Mouse (Mus musculus): ENCODE data around the gene Tktl1. TPM values are rescaled to one million over a fixed set of nuclear protein-coding genes. Genes with fewer than 3 reads are reported as not detected.

The Tktl1 gene
- polyA plus RNA-seq, 1 experiment from 2014 or later, result not detected

DNA sequence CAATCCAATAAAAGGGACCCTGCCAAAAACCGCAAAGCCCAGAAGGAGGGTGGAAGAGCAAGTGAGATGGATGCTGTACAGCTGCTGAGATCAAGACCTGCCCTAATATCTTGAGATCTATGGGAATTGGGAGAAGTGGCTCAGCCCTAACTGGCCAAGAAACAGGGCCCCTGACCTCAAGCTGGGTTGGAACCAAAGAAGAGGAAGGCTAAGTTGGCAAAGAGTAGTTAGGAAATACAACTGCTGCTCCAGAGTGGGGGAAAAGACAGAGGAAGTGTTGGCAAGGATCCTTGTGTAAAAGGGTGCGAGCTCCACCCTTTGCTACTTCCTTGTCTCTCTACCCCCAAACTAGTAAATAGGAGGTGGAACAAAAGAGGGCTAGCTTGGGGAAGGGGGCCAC, 66.3 kb downstream of the Tktl1 start:
- ATAC-seq, result no peak
- Histone ChIP-seq H3K36me3 (ENCODE audit: control insufficient read depth, insufficient read depth, low read length) (peaks cover 20% of the 10 kb centered on the region), H3K4me1 (ENCODE audit: control insufficient read depth, insufficient read depth, low read depth, low read length) (peaks cover 11% of the 10 kb centered on the region), H3K27me3 (replicated peaks; ENCODE audit: control insufficient read depth, insufficient read depth, low read length) (no peaks in the 10 kb centered on the region), H3K9ac (ENCODE audit: low read depth, low read length) (no peak overlapping the region), H3K9me3 (ENCODE audit: control insufficient read depth, low read length) (no peaks in the 10 kb centered on the region), H3K4me2 (ENCODE audit: low read length) (peak overlapping the region; percentile 49), H3K27ac (ENCODE audit: low read depth, low read length) (no peak overlapping the region), H3K4me3 (ENCODE audit: low read length) (peak overlapping the region; percentile 58; the same call in 1 of the 2 replicates)
- WGBS, result 76% methylated on average over 2 of the region's 2 CpGs

DNA sequence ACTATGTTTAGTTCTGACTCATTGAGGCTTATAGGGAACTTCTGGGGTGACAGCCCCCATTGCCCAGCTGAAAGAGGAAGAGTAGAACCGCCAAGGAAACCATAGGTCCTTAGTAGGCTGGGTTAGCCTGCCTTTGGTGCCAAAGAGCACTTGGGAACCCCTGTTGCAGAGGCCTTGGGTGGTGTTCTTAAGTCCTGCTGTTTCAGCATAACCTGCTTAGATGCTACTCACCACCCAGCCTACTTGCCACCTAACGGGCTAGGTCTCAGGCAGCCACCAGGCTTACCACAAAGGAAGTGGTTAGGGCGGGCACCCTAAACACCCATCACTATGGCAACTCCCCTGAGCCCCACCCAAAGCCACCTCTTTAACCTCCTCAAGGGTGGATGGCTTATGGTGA, 66.7 kb downstream of the Tktl1 start:
- no peak overlapping the region for H3K27ac ChIP-seq (ENCODE audit: low read depth, low read length)
- ATAC-seq, result no peak
- 70% methylated on average over 3 of the region's 3 CpGs for WGBS

DNA sequence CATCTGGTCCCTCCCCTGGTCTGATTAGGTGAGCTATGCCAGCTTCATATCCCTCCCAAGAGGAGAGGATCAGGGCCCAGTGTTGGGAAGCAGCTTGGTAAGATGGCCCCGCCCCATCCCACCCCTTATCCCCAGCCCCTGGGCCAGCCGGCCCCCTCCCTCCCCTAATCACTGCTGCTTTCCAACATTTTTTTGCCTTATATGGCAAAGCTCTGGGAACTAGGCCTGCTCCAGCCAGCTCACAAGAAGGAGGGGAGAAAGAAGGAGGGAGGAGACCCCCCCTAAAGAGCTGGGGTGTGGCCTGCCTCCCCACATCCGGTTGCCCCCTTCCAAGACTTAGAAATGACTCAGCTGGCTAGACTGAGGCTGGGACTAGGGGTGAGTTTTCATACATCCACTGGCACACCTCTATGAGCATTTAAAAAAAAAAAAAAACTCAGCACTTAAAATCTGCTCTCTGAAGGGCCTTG, 67.6 kb downstream of the Tktl1 start:
- Histone ChIP-seq H3K9me3 (ENCODE audit: control insufficient read depth, low read length) (no peaks in the 10 kb centered on the region), H3K4me1 (ENCODE audit: control insufficient read depth, insufficient read depth, low read depth, low read length) (peaks cover 11% of the 10 kb centered on the region), H3K4me2 (ENCODE audit: low read length) (peak overlapping the region; percentile 49), H3K36me3 (ENCODE audit: control insufficient read depth, insufficient read depth, low read length) (peaks cover 16% of the 10 kb centered on the region), H3K4me3 (ENCODE audit: low read length) (peak overlapping the region; percentile 58), H3K9ac (ENCODE audit: low read depth, low read length) (peak overlapping the region; percentile 74; the same call in 1 of the 2 replicates), H3K27ac (ENCODE audit: low read depth, low read length) (peak overlapping the region; percentile 40; the same call in 1 of the 2 replicates), H3K27me3 (replicated peaks; ENCODE audit: control insufficient read depth, insufficient read depth, low read length) (no peaks in the 10 kb centered on the region)
- WGBS, result 38% methylated on average over 3 of the region's 3 CpGs
- peak; percentile 50 for ATAC-seq

More for the DNA sequence above, 66.7 kb downstream of the Tktl1 start:
- H3K9me3 ChIP-seq (ENCODE audit: control insufficient read depth, low read length), result no peaks in the 10 kb centered on the region
- H3K4me1 ChIP-seq (ENCODE audit: control insufficient read depth, insufficient read depth, low read depth, low read length), result peaks cover 11% of the 10 kb centered on the region
- peaks cover 20% of the 10 kb centered on the region for H3K36me3 ChIP-seq (ENCODE audit: control insufficient read depth, insufficient read depth, low read length)
- H3K27me3 ChIP-seq (replicated peaks; ENCODE audit: control insufficient read depth, insufficient read depth, low read length), result no peaks in the 10 kb centered on the region
- peak overlapping the region; percentile 58 for H3K4me3 ChIP-seq (ENCODE audit: low read length)
- peak overlapping the region; percentile 49 for H3K4me2 ChIP-seq (ENCODE audit: low read length)
- no peak overlapping the region for H3K9ac ChIP-seq (ENCODE audit: low read depth, low read length)

DNA sequence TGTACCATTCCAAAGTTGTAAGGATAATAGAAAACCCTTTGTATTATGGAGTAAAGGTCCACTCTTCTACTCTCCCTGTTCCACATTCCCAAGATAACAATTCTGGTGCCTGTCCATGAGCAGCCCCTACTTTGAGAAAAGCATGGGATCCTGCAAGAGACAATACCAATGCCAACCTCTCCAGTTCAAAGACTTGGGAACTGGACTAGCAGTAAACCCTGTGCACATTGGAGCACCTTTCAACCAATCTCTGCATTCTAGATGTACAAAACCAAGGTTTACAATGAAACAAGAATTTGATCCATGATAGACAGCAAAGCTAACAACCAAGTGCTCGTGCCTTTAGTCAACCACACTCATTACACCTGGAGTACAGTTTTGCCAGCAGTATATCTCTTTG, 68.0 kb downstream of the Tktl1 start:
- Histone ChIP-seq H3K36me3 (ENCODE audit: control insufficient read depth, insufficient read depth, low read length) (peaks cover 14% of the 10 kb centered on the region), H3K9ac (ENCODE audit: low read depth, low read length) (peak overlapping the region; percentile 74), H3K27ac (ENCODE audit: low read depth, low read length) (peak overlapping the region; percentile 1; the same call in 1 of the 2 replicates), H3K4me1 (ENCODE audit: control insufficient read depth, insufficient read depth, low read depth, low read length) (peaks cover 11% of the 10 kb centered on the region), H3K27me3 (replicated peaks; ENCODE audit: control insufficient read depth, insufficient read depth, low read length) (no peaks in the 10 kb centered on the region), H3K4me3 (ENCODE audit: low read length) (peak overlapping the region; percentile 58), H3K9me3 (ENCODE audit: control insufficient read depth, low read length) (no peaks in the 10 kb centered on the region), H3K4me2 (ENCODE audit: low read length) (peak overlapping the region; percentile 49)
- WGBS, result 23% methylated on average over 1 of the region's 1 CpGs
- ATAC-seq, result no peak

DNA sequence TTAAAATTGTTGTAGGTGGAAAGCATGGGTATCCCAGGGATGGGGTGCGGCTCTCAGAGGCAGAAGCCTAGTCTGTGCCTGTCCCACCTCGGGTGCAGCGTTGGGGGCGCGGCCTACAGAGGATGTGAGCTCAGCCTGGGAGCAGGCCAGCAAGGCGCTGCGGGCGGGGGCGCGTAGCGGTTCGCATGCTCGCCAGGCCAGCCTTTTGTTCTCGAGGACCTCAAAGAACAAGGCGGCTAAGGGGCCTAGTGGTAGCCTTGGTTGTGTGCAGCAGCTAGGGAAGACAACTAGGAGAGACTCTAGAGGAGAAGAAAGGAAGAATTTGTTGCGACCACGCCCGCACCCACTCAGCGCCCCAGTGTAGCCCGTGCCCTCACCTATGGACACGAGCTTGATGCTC, 68.6 kb downstream of the Tktl1 start:
- H3K27me3 ChIP-seq (replicated peaks; ENCODE audit: control insufficient read depth, insufficient read depth, low read length), result no peaks in the 10 kb centered on the region
- 23% methylated on average over 21 of the region's 21 CpGs for WGBS
- peak; percentile 45 for ATAC-seq
- no peaks in the 10 kb centered on the region for H3K9me3 ChIP-seq (ENCODE audit: control insufficient read depth, low read length)
- H3K4me1 ChIP-seq (ENCODE audit: control insufficient read depth, insufficient read depth, low read depth, low read length), result peaks cover 11% of the 10 kb centered on the region
- H3K36me3 ChIP-seq (ENCODE audit: control insufficient read depth, insufficient read depth, low read length), result peaks cover 9% of the 10 kb centered on the region
- H3K27ac ChIP-seq (ENCODE audit: low read depth, low read length), result peak overlapping the region; percentile 83
- H3K9ac ChIP-seq (ENCODE audit: low read depth, low read length), result peak overlapping the region; percentile 74
- H3K4me3 ChIP-seq (ENCODE audit: low read length), result peak overlapping the region; percentile 58
- peak overlapping the region; percentile 49 for H3K4me2 ChIP-seq (ENCODE audit: low read length)

DNA sequence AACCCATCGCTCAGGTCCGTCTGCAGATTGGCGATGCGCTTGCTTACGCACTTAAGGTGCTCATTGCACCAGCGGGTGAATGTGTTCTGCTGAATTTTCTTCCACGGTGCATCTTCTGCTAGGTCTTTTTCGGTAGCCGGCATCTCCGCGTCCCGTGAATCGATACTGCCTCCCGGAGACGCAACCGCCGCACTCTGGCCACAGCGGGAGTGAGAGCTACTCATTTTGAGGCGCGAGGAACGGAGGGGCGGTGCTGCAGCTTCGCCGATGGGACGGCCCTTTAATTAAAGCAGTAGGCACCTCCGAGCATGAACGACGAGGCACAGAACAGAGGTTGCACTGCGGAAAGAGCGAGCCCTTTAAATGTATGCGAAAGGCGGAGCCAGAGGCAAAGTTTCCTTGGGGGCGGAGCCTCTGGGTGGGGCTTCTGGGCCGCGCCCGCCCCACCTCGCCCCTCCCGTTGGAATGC, 69.2 kb downstream of the Tktl1 start:
- Histone ChIP-seq H3K9ac (ENCODE audit: low read depth, low read length) (peak overlapping the region; percentile 74), H3K4me1 (ENCODE audit: control insufficient read depth, insufficient read depth, low read depth, low read length) (peaks cover 11% of the 10 kb centered on the region), H3K9me3 (ENCODE audit: control insufficient read depth, low read length) (no peaks in the 10 kb centered on the region), H3K27me3 (replicated peaks; ENCODE audit: control insufficient read depth, insufficient read depth, low read length) (no peaks in the 10 kb centered on the region), H3K4me2 (ENCODE audit: low read length) (peak overlapping the region; percentile 57), H3K36me3 (ENCODE audit: control insufficient read depth, insufficient read depth, low read length) (peaks cover 6% of the 10 kb centered on the region; the same call in 1 of the 2 replicates), H3K4me3 (ENCODE audit: low read length) (peak overlapping the region; percentile 58), H3K27ac (ENCODE audit: low read depth, low read length) (peak overlapping the region; percentile 83)
- WGBS, result 15% methylated on average over 35 of the region's 38 CpGs
- ATAC-seq, result peak; percentile 91

DNA sequence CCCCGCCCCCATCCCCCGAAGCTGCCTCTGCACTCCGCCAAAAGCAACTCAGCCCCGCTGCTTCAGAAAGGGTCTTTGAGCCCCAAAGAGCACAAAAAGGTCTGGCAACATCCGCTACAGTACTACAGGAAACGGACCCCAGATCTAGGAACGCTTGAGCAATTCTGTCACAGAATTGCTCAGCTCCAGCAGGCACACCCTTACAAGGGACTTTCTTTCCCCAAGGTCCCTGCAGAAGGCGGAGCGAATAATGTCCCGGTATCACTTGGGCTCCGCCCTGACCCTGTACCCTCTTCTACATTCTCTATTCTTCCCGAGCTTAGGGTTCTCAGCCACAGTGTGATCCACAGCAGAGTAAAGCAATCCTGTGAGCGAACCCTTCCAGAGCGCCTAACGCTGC, 69.6 kb downstream of the Tktl1 start:
- peaks cover 11% of the 10 kb centered on the region for H3K4me1 ChIP-seq (ENCODE audit: control insufficient read depth, insufficient read depth, low read depth, low read length)
- H3K27me3 ChIP-seq (replicated peaks; ENCODE audit: control insufficient read depth, insufficient read depth, low read length), result no peaks in the 10 kb centered on the region
- peak overlapping the region; percentile 57 for H3K4me2 ChIP-seq (ENCODE audit: low read length)
- peak overlapping the region; percentile 58 for H3K4me3 ChIP-seq (ENCODE audit: low read length)
- H3K36me3 ChIP-seq (ENCODE audit: control insufficient read depth, insufficient read depth, low read length), result peaks cover 6% of the 10 kb centered on the region; the same call in 1 of the 2 replicates
- no peaks in the 10 kb centered on the region for H3K9me3 ChIP-seq (ENCODE audit: control insufficient read depth, low read length)
- ATAC-seq, result peak; percentile 49
- 41% methylated on average over 8 of the region's 15 CpGs for WGBS
- peak overlapping the region; percentile 50 for H3K9ac ChIP-seq (ENCODE audit: low read depth, low read length)
- peak overlapping the region; percentile 36; the same call in 1 of the 2 replicates for H3K27ac ChIP-seq (ENCODE audit: low read depth, low read length)

DNA sequence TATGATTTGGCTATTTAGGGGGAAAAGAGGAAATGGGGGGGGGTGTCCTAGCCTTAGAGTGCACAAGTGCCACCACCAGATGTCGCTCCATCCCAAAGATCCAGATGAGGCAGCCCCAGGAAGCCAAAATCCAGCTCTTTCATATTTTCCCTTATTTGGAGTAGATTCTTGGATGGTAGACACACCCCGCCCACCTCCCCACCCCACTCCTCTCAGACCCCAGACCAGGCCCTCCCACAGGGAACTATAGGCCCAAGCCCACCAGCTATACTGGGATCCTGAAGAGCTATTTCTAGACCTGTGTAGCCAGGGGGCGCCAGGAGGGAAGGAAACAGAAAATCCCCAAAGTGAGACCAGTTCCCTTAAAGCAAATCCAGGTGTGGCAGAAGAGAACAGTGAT, 71.6 kb downstream of the Tktl1 start:
- Histone ChIP-seq H3K4me3 (ENCODE audit: low read length) (peak overlapping the region; percentile 47; the same call in 1 of the 2 replicates), H3K9ac (ENCODE audit: low read depth, low read length) (no peak overlapping the region), H3K4me2 (ENCODE audit: low read length) (peak overlapping the region; percentile 68), H3K27me3 (replicated peaks; ENCODE audit: control insufficient read depth, insufficient read depth, low read length) (no peaks in the 10 kb centered on the region), H3K9me3 (ENCODE audit: control insufficient read depth, low read length) (no peaks in the 10 kb centered on the region), H3K36me3 (ENCODE audit: control insufficient read depth, insufficient read depth, low read length) (no peaks in the 10 kb centered on the region), H3K4me1 (ENCODE audit: control insufficient read depth, insufficient read depth, low read depth, low read length) (peaks cover 4% of the 10 kb centered on the region), H3K27ac (ENCODE audit: low read depth, low read length) (no peak overlapping the region)
- WGBS, result 6% methylated on average over 3 of the region's 3 CpGs
- ATAC-seq, result no peak

DNA sequence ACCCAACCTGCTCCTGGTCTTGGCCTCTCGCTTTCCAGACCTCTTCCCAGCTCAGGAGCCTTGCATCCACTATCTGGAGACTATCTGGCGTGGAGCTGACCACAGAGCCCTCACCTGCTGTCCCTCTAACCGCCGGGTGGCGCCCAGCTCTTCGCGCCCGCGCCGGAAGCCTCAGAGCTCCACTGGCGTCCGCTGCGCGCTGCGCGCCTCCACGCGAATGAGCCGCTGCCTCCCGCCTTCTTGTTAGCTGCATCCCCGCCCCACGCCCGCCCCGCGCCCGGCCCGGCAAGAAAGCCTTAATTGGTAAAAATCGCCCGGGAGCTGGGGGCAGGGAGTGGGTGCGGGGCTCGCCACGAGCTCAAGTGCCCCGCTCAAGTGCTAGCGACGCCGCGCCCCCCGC, 72.6 kb downstream of the Tktl1 start, which contains the start of gene Flna:
Gene Flna, minus strand, starts transcription at position 206 of the 400 bp plus-strand sequence.
- Histone ChIP-seq H3K9ac (ENCODE audit: low read depth, low read length) (peak within 1 kb of the TSS; percentile 65), H3K27me3 (replicated peaks; ENCODE audit: control insufficient read depth, insufficient read depth, low read length) (no peaks in the 10 kb centered on the region), H3K4me2 (ENCODE audit: low read length) (peak within 1 kb of the TSS; percentile 68), H3K9me3 (ENCODE audit: control insufficient read depth, low read length) (no peaks in the 10 kb centered on the region), H3K36me3 (ENCODE audit: control insufficient read depth, insufficient read depth, low read length) (no peaks in the 10 kb centered on the region), H3K4me3 (ENCODE audit: low read length) (peak within 1 kb of the TSS; percentile 47), H3K27ac (ENCODE audit: low read depth, low read length) (peak within 1 kb of the TSS; percentile 66), H3K4me1 (ENCODE audit: control insufficient read depth, insufficient read depth, low read depth, low read length) (no peaks in the 10 kb centered on the region)
- ATAC-seq, result no peak
- WGBS, result 24% methylated on average over 31 of the region's 38 CpGs
